Mouse (Mus musculus): ENCODE data around the gene Ninj1. TPM values are rescaled to one million over a fixed set of nuclear protein-coding genes. Genes with fewer than 3 reads are reported as not detected.

The Ninj1 gene
- 10 to 100 TPM; 18.7 to 19.3 TPM for total RNA-seq (2021)

- DNase-seq: peak; percentile 62 to 67
These were observed at the start of gene Ninj1 for GRCm38 (mm10) chr13:49187288-49188218. Gene Ninj1 (plus strand): TSS chr13:49187485.

DNA sequence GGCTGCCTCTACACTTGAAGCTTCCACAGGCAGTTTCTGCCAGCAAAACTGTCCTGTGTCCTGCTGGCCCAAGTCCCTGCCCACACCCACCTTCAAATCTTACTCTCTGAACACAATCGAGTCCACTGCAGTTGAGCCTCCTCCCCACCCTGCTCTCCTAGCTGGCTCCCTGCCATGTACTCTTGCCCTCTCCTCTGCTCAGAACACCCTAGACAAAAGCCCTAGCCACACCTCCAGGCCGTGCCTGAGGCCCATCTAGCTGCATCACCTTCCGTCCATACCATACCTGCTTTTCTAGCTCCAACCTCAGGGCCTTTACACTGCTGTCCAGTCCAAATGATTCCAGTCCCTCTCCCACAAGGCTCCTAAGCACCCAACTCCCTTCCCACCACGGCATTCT lies 46.7 kb upstream of the Ninj1 start:
- DNase-seq: no peak

DNA sequence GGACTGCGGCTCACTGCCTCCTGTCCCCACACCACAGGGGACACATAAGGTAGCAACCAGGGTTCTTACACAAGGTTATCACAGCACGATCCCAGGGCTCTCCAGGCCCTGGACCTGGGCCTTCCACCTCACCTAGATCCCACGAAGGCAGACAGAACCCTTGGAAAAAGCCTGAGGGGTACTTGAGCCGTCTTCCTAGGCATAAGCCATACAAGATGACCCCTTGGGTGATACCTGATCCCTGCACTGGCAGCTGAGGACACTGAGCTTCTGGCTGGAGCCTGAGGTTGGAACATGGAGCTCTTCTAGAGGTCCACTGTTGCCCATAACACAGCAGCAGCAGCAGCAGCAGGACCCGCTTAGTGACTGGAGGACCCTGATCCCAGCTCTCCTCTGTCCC lies 44.9 kb upstream of the Ninj1 start:
- no peak for DNase-seq

DNA sequence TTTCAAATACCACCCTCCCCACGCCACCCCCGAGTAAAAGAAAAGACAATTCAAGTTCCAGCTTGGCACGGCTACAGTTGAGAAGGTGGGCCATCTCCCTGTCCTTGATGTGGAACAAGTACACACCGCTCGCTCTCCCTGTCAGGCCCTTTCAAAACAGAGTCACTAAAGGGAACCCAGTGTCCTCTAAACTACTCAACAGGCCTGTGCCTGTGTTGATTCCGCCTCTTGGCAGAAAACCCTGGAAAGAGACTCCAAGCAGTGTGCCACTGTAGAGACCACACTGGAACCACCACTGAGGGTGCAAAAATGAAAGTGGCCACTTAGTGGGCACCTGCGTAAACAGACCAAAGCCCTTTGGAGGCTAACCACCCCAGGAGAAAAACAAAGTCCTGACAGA lies 44.0 kb upstream of the Ninj1 start:
- no peak for DNase-seq

GRCm38 (mm10) chr13:49144451-49144850 lies 42.8 kb upstream of the Ninj1 start:
- DNase-seq: no peak

DNA sequence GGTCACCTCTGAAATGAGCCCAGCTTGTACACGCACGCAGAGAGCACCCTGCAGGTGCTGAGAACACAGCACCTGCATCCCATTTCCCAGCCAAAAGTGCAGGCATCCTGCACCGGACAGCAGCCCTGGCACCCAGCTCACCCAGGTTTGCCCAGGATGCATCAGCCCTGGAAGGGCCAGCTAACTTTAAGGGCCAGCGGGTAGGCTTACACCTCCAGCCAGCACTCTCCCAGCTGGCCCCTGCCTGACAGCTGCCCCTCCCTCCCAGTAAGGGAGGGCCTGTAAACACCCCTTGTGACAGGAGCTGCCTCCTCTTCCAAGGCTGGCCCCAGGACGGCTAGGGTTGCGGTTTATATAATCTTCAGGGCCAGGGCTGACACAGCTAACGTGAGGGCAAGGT lies 41.9 kb upstream of the Ninj1 start:
- no peak for DNase-seq

DNA sequence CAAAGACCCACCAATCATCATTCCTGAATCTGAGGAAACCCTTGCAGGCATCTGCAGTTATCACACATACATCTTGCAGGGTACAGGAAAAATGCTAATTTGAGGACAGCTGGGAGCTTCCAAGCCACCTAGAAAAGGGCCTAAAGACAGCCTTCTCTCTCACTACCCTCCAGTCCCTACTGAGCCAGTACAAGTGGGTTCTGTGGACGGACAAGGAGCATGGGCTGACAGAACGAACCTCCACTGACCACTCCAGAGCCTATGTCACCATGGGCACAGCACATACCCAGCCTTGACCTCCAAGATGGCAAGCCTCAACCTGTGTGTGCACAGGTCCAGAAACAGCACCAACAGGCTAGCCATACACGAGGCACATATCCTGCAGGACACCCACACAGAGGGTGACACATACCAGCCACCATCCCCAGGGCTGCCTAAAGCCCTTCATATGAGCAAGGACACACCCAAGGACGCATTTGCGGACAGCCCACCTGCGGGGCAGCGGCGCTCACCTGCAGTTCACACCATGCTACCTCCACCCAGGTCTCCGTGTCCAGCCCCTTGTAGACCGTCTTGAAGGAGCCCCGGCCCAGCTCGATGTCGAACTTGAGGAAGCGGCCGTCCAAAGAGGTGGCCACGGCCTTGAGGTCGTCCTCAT lies 41.1 kb upstream of the Ninj1 start:
- DNase-seq: no peak

- no peak for DNase-seq
These were observed 40.6 kb upstream of the Ninj1 start for GRCm38 (mm10) chr13:49146698-49147006.

- DNase-seq: peak; percentile 58 to 69
These were observed 40.1 kb upstream of the Ninj1 start for GRCm38 (mm10) chr13:49147007-49147857.

GRCm38 (mm10) chr13:49147858-49148226 lies 39.4 kb upstream of the Ninj1 start, which contains the start of gene Wnk2:
Gene Wnk2 (minus strand): TSS chr13:49148014.
- DNase-seq: peak; percentile 84 to 85

- DNase-seq: no peak
These were observed 38.6 kb upstream of the Ninj1 start for GRCm38 (mm10) chr13:49148687-49149086.

- no peak for DNase-seq
These were observed 33.3 kb upstream of the Ninj1 start for GRCm38 (mm10) chr13:49154028-49154427.

GRCm38 (mm10) chr13:49154621-49155020 lies 32.7 kb upstream of the Ninj1 start:
- no peak for DNase-seq

DNA sequence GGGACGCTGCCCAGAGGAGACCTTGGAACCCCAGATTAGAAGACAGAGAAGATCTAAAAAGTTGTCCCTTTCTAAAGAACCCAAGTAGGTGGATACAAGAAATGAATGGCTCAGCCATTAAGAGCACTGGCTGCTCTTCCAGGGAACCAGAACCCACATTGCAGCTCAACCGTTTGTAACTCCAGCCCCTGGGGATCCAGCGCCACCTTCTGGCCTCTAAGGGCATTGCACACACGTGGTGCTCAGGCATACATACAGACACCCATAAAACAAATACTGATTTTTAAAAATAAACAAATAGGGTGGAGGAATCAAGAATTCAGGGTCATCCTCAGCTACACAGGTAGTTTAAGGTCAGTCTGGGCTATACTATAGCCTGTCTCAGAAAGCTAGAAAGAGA lies 30.6 kb upstream of the Ninj1 start:
- no peak for DNase-seq

DNA sequence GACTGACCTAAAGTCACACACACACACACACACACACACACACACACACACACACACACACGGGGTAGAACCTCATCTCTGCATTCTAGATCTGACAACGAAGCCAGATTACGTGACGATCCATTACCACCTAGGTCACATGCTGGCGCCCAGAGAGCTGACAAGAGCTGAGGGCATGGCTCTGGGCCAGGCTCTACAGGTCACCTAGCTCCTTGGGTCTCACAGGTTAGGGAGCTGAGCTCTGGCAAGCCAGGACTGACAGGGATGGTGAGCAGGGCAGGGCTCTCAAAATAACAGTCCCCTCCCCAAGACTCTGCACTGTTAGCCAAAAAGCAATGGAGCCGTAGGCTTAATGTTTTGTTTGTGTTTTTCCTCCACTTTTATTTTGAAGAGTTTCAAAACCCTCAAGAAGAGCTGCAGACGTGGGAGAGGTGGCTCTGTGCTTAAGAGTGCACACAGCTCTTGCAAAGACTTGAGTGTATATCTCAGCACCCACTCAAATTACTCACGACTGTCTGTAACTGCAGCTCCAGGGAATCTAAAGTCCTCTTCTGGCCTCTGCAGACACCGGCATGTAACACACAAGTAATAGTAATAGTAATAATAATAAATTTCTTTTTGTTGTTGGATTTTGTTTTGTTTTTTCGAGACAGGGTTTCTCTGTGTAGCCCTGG lies 29.1 kb upstream of the Ninj1 start:
- DNase-seq: no peak

- no peak for DNase-seq
These were observed 26.0 kb upstream of the Ninj1 start for GRCm38 (mm10) chr13:49161236-49161635.

- DNase-seq: no peak
These were observed 24.6 kb upstream of the Ninj1 start for GRCm38 (mm10) chr13:49162722-49163121.

GRCm38 (mm10) chr13:49163645-49164044 lies 23.6 kb upstream of the Ninj1 start:
- DNase-seq: no peak

- no peak for DNase-seq
These were observed 20.2 kb upstream of the Ninj1 start for GRCm38 (mm10) chr13:49167081-49167480.

DNA sequence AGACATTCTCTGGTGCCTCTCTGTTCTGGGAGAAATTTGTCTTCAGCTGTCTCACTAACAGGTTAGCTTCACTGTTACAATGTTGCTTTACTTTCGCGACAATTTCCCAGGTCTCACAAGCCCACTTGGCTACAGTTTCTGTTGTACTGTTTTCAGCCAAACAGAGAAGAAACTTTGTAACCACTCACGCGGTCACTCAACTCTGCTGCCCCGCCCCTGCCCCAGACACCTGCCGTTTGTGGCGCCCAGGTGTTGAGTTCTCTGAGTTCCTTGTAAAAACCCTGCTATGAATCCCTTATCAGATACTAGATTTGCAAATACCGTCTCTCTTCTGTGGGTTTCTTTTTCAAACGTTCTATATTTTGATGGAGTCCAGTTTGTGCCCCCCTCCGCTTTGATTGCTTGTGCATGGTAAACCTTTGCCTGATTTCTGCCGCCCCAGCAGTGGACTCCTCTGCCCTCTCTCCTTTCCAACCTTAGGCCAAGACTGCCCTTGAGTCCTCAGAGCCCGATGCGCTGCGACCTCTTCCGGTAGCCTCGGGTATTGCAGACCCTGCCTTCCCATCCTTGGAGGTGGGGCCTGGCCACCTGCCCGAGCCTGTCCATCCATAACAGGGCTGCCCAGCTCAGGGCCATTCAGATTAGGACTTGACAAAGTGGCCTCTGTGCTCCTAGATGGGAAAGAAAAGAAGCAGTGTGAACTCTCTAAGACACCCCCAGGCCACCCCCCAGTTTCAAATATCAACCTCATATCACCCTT lies 17.7 kb upstream of the Ninj1 start:
- peak; percentile 85 to 87 for DNase-seq

DNA sequence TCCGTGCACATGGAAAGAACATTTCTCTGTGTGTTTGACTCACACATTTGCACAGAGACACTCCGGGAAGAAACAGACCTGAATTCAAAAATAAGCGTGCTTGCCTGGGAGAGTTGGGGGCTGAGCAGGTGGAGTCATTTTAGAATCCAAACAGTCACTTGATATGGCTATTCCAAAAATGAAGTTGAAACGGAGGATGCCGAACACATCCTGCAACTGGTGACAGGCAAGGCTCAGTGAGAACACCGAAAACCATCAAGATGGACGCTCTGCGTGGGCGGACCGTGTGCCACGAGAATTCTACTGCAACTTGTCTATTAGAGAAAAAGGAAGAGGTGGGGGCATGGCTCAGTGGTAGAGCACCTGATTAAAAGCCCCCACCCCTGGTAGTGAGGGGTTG lies 16.7 kb upstream of the Ninj1 start:
- DNase-seq: no peak

DNA sequence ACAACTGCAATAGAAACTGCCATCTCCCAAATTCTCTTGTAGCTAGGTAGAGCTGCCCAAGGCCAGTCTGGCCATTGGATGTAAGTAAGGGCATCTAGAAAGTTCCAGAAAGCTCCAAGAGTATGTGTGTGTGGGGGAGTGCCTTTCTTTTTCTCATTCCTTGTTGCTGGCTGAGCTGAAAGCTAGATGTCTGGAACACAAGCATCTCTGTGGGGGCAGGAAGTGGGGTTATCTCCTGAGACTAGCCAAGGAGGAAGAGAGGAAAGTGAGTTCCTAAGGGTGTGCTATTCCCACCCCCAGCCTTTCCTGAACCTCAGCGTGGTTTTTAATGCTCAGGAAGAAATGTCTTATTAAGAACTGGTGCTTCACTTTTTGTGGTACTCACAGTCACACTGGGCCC lies 15.6 kb upstream of the Ninj1 start:
- no peak for DNase-seq
